Mouse (Mus musculus) right cerebral cortex, postnatal 4 days (tissue): ENCODE data around the gene Polr2a.
"Not testable (repeated sequence)": the region's sequence is repeated elsewhere in the genome, so short reads cannot be mapped to it uniquely, and the experiment has no call there.

Experiments
- DNase-seq: peaks from one replicate; pipeline ENCODE4 v3.0.0-alpha.2; 2022

The Polr2a gene

DNA sequence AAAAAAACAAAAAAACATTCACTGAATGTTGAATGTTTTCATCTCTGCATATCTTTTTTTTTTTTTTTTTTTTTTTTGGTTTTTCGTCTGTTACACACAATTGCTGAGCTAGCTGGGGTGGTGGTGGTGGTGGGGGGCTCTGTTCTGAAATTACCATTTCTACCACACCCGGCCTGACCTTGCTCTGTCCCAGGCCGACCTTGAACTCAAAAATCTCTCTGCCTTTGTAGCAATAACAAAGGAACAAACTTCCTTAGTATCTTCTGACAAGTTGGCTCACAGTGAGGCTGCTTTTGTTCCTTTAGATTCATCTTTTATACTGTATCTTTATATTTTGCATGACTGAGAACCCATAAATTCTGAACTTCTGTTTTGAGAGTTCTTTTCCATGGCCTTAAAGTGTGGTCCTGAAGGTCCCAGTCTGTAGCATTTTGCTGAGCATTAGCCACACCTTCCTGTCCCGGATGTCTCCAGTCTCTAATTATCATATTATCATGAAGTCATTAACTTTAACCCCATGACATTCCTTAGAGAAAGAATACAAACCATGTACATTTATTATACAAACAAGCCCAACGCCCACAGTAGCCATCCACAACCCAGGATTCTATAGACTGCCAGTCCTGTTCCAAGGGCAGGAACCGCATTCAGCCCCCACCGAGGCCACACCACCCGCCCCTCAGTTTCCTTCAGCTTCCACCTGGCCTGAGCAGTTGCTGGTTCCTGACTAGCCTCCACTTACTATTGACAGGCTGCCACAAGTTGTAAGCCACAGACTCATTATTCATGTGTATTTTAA, 54.4 kb downstream of the Polr2a start:
- no peak for DNase-seq

DNA sequence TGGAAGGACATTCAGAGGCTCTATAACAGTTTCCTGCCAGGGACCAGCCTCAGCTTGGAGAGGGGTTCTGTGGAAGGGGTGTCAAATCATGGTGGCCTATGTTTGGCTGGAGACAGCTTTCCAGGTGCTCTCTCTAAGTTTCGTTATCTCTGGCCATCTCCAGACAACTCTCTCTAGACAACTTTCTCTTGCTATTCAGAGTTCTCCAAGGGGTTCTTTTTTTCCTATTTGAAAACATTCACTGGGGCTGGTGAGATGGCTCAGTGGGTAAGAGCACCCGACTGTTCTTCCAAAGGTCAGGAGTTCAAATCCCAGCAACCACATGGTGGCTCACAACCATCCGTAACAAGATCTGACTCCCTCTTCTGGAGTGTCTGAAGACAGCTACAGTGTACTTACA, 55.1 kb downstream of the Polr2a start:
- not testable (repeated sequence) for DNase-seq

DNA sequence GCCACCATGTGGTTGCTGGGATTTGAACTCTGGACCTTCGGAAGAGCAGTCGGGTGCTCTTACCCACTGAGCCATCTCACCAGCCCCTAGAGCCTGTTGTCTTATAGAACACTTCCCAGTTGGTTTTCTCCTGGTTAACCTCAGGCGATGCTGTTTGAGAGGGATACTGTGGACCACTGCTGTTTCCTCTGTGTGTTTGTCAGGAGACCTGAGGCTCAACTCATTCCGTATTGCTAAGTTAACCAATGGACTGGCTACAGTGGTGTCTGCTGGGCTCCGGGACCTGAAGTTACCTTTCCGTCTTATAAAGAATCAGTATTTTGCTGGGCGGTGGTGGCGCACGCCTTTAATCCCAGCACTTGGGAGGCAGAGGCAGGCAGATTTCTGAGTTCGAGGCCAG, 55.6 kb downstream of the Polr2a start:
- not testable (repeated sequence) for DNase-seq

DNA sequence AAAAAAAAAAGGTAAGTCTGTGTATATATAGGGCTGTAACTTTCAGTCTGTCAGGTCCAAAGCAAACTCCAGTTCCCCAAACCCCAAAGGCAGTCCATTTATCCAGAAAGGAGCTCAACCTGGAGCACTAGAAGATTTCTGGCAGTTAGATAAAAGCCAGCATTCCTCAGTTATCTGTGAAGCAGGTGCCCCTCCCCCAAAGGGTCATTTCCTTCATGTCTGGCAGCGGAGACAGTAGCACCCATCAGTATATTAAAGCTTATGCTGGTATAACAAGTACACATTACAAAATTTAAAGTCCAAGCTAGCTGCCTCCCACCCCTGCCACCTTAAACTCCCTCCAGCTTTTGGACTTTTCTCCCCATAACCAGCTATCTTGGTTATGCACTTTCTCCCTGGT, 58.8 kb downstream of the Polr2a start:
- no peak for DNase-seq

DNA sequence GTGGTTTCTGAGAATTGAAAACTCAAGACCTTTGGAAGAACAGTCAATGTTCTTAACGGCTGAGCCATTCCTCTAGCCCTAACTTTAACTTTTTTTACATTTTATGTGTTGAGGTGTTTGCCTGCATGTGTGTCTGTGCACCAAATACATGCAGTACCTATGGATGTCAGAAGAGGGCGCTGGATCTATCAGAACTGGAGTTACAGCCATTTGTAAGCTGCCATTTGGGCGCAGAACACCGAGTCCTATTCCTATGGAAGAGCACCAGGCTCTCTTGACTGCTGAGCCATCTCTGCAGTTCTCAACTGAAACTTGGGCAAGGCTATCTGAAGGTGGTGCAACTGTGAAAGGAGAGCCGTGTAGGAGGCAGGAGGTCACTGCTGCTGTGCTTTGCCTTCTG, 59.9 kb downstream of the Polr2a start:
- DNase-seq: no peak

DNA sequence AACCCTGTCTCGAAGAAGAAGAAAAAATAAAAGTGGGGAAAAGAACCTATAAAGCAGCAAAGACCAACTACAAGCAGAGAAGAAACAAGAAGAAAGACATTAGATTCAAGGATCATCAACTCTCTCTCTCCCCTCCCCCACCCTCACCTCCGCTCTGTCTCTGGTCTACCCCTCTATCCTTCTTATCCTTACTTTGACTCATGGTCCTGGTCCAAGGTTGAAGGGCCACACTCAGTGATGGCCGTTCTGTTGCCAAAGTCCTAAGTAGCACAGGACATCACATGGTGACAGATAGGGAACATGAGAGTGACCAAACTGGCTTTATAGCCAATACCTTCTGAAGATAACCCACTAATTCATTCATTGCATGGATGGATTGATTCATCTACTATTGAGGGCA, 61.0 kb downstream of the Polr2a start:
- DNase-seq: no peak

DNA sequence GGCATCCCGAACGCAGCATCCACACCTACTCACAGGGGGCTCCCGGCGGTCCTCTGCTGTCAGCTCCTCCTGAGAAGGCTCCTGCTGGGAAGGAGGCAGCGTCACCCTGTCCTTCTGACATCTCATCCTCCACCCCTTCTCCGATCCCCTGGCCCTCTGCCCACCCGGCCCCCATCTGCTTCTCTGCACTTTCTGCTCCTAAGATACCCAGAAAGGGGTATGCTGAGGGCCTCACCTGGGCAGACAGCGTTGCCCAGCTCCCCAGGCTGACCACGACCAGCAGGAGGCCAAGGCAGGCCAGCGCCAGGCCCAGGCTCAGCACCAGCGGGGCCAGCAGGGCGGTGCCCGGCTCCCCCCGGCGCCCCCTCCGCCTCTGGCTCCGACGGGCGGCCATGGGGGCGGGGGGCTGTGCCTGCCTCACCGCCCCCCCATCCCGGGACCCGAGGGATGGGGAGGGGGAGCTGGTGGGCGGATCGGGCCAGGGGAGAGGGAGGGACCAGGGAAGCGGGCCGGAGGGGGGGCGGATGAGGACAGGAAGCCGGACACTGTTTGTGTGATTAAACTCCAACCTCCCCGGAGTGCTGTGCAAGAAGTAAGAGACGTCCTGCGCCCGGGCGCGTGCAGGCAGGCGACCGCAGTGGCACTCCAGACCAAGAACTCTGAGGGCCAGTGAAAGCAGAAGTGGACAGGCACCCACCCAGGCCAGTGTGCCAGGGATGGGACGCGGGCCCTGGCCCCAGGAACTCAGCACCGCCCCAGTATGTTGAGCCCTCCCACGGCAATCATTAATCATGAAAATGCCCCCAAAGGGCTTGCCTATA, 62.9 kb downstream of the Polr2a start, which contains the start of the genes Tnfsf12 and Tnfsfm13:
Tnfsf12 (minus strand) TSS at position 489 of the 821 bp plus-strand sequence.
Tnfsfm13 (minus strand) TSS at position 738 of the 821 bp plus-strand sequence.
- peak; percentile 68 for DNase-seq

DNA sequence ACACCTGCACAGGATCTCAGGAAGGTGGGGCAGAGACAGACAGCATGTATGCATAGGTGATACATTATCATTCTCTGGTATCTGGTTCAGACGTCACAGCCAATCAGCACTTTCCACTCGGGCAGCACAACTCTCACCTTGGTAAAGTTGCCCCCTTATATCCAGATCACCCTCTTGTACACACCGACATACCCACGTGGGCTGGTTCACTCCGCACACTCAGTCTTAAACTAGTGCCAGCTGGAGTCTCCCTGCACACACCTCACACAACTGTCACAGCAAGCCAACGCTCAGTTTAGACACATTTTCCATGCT, 63.4 kb downstream of the Polr2a start:
- no peak for DNase-seq

DNA sequence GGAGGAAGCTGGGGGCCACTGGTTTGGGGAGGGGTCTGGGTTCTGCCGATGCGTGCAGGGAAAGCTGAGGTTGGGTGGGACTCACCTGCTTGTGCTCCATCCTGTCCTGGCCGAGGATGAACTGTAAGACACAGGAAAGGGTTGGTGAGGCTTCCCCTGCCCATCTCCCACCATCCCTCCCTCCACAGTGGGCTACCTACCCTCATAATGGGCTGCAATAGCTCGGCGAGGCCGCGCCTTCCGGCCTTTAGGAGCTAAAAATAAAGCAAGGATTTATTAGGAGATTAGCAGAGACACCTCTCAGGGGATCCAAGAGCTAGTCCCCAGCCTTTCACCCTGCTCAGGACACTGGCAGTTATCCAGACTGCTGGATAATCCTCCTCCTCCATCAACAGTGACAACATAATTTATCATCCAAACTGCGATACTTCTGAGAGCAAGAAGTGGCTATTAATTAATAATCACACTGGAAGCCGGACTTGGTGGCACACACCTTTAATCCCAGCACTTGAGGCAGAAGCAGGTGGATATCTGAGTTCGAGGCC, 64.9 kb downstream of the Polr2a start:
- DNase-seq: no peak

DNA sequence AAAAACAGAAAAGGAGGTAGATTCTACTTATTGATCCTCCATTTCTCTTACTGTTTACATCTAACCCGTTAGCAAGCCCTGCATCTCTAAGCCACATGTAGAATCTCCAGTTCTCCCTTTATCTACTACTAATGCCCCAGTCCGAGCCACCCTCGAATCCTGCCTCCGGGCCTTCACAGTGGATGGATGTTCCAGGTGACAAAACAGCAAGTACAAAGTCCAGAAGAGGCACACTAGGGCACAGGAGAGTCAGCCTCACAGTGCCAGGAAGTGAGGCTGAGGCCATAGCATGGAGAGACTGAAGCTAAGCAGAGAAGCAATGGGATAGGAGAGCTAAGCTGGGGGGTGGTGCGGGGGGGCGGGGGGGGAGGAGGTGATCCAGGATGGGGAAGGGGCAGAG, 65.6 kb downstream of the Polr2a start:
- DNase-seq: no peak

DNA sequence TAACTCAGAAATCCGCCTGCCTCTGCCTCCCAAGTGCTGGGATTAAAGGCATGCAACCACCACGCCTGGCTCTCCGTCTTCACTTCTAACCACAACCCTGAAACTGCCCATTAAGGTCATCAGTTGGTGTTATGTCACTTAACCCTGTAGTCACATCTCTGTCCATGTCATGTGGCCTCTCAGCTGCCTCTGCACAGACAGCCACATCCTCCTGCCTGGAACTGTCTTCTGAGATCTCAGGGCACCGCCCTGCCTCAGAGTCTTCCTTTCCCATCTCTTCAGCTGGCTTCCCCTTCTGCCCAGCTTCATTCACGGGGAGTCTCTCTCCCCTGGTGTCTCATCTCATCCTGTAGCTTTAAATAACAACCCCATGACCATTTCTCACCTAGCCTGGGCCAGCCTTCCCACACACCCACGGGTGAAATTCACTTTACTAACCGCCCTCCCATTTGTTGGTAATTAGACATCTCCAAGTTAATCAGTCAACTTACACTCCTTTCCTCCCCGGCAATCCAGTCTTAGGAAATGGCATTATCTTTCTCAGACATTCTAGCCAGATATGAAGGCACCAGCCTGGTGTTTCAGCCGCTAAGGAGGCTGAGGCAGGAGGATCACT, 66.1 kb downstream of the Polr2a start:
- no peak for DNase-seq

DNA sequence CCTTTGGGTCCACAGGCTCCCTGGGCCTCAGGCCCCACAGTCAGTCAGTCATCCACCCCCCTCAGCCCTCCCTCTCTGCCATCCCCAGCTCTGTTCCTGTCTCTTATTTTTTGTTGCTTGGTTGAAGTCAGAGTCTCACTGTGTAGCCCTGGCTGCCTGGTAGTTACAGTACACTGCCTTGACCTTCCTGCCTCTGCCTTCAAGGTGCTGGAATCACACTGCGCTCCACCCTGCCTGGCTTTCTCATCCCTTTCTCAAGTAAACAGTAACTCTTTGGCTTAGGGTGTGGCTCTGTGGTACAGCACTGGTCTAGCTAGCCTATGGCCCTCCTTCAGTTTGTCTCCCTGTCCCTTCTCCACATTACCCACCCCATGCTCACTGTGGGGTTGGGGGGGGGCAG, 68.5 kb downstream of the Polr2a start:
- DNase-seq: no peak

DNA sequence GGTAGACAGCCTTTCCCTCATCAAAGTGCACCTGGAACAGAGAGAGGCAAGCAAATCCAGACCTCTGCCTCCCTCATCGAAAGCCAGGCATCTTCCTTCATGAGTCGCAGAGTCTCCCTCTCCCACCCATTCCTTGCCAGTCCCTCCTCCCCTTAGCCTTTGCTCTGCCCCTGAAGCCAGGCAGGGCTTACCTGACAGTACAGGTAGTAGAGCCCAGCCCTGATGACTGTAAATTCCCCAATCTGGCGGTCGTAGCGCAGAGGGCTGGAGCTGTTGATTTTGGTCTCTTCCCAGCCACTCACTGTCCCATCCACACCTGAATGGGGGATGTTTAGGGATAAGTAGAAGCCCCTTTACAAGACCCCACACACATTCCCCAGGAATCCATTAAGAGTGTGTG, 71.4 kb downstream of the Polr2a start:
- DNase-seq: no peak

DNA sequence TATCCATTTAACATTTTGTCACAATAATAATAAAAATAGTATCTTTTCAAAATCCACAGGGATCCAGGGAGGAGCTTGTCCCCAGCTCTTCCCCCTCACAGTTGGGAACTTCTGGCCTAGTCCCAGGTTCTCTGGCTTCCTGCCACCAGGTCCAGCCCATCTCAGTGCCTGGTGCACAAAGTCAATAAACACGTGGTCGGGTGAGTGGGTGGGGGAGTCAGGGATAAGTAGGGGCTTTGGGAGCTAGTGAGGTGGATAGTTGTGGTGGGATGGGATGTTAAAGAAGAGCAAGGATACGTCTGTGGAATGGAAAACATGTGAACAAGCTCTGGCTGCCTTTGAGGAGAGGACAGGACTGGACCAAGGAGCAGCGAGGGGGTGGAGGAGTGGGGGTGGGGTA, 72.1 kb downstream of the Polr2a start:
- DNase-seq: peak; percentile 65

DNA sequence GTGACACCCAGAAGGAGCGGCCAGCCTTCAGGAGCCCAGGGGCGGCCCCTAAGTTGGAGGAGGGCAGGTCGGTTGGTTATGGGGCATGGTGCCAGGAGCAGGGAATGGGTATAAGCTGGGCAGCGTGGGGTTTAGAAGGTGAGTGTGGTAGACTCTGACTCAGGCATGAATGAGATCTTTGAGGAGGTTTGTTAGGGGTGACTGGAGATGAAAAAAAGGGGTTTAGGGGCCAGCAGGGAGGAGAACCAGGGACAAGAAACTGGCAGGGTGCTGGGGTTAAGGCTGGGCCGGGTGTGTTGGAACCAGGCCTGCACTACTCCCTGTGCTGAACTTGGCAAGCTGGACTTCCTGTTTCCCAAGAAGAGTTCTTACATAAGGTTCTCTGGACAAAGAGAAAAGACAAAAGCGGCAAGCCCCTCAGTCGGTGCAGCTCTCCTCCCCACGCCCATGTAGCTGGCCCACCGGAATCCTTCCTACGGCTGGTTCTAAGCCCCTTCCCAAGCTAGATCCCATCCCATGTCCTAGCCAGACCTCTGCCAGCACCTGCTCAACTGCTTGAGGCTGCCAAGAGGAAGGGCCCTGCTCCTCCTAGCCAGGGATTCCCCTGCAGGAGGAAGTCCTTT, 72.8 kb downstream of the Polr2a start, which contains the start of gene Tnfsf13:
Tnfsf13 (minus strand) TSS at position 259 of the 623 bp plus-strand sequence.
- no peak for DNase-seq

DNA sequence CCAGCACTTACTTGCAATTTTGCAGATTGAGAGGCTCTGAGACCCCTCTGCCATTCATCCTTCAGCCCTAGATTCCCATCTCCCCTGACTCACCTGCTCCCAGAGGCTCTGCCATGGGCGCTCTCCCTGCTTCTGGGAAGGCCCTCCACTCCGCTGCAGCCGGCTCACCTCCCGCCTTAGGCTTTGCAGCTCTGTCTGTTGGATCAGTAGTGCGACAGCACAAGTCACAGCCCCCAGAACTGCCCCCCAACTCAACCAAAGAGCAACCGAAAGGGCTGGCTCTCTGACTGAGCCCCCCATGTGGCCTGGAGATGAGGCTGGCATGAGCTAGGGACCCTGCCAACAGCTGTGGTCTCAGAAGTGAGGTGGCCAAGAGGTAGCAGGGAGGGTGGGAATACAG, 73.5 kb downstream of the Polr2a start:
- DNase-seq: no peak

DNA sequence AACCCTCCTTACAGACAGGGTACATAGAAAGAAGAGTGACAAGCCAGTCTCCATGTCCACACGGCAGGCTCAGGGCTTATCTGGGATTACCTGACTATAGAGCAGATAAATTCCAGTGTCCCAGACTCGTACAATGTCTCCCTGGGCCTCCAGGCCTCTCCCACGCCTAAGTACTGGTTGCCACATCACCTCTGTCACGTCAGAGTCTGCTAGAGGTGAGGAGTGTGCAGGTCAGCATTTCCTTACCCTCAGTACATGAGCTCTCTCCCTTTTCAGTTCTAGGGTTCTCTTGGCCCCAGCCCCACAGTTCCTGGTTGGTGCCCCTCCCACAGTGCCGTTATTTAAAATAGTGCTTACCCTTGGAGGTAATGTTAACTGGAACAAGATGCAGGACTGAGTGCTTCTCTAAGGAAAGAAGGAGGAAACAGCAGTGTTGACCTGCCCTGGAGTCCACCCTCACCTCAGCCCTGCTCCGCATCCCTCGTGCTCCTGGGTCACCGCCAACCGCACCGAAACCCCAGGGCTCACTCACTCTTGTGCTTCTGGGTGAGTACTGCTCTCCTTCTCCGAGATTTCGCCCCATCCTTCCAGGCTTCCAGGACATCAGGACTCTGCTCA, 74.2 kb downstream of the Polr2a start:
- DNase-seq: no peak
